Mouse (Mus musculus): ENCODE measurements around the gene 4930535I16Rik. TPM values are rescaled to one million over a fixed set of nuclear protein-coding genes. Genes with fewer than 3 reads are reported as not detected.
"Not testable (repeated sequence)": the region's sequence is repeated elsewhere in the genome, so short reads cannot be mapped to it uniquely, and the experiment has no call there.

4930535I16Rik gene
- not detected for total RNA-seq (2021)

DNA sequence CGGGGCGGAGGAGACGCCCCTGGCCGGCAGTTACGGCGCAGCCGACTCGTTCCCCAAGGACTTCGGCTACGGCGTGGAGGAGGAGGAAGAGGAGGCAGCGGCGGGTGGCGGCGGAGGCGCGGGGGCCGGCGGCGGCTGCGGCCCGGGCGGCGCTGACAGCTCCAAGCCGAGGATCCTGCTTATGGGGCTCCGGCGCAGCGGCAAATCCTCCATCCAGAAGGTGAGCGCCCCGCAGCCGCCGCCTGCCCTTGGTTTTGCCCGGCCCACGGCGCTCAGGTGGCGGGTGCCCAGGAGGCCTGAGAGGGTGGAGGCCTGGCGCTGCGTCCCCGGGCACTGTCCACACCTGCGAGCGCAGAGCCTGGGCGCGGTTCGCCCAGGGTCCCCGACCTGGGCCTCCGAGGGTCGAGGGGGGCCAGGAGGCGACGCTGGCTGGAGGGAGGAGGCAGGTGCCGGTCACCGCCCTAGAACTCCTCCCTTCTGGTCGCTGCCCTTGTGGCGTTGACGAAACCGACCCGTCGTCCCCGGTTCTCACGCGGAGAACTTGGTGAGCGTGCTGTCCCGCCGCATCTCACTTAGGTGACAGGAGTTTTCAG, at the start of gene 4930535I16Rik:
4930535I16Rik (minus strand) TSS at position 475 of the 593 bp plus-strand sequence.
- intact Hi-C loops (cut with DNase I): no loop called here
- peak; percentile 9 for DNase-seq (ENCODE audit: low spot score)

DNA sequence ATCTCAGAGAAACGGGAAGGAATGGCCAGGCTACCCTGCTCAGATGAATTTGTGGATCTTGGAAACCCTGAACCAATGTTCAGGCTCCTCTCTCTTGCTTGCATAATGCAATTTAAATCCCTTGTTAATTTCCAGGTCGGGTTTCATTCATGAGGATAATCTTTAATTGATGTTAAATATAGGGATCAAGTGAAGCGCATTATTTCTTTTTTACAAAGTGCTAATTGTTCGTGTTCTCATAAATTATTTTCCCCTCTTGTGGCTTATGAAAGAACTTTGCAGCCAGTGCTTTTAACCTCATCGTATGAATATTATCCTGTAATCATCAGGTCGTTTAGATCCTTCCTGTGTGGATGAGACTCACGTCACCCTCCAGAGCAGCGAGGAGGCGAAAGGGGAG, 44.9 kb upstream of the 4930535I16Rik start:
- intact Hi-C loops (cut with DNase I): no loop called here

DNA sequence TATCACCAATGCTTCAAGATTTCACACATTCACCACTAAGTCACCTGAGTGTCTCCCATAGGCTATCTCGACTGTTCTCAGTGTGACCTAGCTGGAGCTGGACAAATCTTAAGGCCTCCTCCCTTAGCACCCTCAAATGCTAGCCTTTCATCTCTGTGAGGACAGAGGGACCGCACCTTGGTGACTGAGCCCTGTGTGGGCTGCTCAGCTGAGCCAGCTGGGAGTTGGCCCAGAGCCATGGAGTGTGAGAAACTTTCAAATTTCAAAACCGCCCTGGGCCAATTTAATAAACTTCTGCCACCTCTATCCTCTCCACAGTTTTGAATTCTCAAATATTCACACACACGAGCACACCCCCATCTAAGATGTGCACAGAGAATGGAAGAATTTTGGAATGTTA, 43.1 kb upstream of the 4930535I16Rik start:
- intact Hi-C loops (cut with DNase I): loop anchor here (2.0 kb wide), 1 partner anchor 20 kb away; no protein-coding TSS in a partner anchor
- DNase-seq (ENCODE audit: low spot score): no peak

More for the DNA sequence above, 44.9 kb upstream of the 4930535I16Rik start:
- DNase-seq (ENCODE audit: low spot score): no peak

DNA sequence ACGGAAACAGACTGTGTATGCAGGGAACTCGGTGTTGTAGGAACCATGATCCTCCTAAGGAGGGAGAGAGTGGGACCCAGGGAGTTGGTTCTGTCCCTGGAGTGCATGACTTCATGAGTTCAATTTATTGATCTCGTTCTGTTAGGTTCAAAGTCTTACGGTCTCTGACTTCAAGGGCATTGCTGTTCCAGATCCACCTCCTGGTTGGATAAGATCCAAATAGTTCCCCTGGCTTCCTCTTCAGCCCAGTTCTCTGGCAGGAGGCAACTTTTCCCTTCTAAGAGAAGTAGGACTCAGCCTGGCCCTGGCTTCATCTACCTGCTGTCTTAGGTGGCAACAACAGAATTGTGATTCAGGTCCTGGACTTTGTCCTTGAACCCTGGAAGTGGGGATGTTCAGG, 40.1 kb upstream of the 4930535I16Rik start:
- DNase-seq (ENCODE audit: low spot score): no peak
- intact Hi-C loops (cut with DNase I): loop anchor here (5.0 kb wide), 2 partner anchors 704 to 719 kb away; no protein-coding TSS in a partner anchor

DNA sequence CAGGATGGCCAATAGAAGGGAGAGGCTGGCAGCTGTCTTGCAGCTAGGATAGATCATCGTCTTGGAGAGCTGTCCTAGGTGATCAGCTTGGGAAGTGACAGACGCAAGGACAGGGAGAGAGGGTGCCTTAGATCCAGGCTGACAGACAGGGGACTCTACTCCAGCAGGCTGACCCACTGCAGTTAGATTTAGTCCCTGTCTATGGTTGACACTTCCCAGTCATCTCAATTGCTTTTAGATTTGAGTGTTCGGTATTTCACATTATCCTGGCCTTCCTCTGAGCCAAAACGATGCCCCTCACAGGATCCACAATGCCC, 39.6 kb upstream of the 4930535I16Rik start:
- intact Hi-C loops (cut with DNase I): loop anchor here (5.0 kb wide), 2 partner anchors 705 to 720 kb away; no protein-coding TSS in a partner anchor
- no peak for DNase-seq (ENCODE audit: low spot score)

DNA sequence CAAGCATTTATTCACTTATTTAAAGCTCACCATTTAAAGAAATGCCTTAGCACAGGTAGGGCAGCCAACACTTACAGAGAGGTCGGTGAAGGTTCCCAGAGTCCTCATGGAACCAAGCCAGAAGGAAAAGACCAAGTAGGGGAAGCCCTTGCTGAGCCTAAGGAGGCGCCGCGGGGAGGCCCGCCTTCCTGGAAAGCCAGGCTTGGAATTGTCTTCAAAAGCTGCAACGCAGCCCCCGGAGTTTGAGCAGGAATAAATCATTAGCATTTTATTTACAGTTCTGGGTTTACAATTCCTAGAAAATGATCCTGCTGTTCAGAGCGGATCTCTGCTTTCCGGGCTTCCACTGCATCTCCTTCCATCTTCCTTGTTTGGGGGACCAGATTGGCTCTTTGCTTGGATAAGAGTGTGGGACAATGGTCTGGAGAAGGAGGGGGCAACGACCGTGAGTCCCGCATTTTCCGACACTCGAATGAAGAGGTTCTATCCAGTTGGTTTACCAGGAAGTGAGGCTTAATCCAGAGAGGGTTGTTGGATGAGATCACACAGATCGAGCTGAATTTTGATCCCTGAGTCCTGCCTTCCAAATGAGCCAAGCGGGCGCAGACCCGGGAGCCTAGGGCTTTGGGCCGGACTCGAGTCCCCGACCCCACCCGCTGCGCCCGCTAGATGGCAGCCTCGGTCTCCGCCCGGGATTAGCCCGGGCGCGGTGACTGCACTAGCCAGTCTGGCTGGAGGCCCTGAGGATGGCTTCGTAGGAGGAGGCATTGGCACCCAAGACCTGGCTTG, 39.1 kb upstream of the 4930535I16Rik start:
- DNase-seq (ENCODE audit: low spot score): peak; percentile 18

DNA sequence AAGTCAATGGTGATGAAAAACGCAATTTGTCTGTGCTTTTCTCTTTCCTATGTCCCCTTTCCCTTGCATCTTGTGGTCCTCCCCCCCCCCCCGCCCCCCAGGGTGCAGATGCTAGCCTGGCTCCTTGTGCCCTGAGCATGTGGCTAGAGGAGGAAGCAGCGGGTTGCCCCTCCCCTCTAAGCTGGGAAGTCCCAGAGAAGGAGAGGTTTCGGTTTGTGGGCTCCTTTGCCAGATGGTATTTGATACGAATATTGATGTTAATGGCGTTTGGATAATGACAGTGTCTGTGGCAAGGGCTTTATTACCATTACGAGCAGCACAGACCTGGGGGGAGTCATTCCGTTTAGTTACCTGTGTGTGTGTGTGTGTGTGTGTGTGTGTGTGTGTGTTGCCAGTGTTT, 34.2 kb upstream of the 4930535I16Rik start:
- intact Hi-C loops (cut with DNase I): no loop called here
- DNase-seq (ENCODE audit: low spot score): no peak

More for the DNA sequence above, 39.1 kb upstream of the 4930535I16Rik start:
- intact Hi-C loops (cut with DNase I): loop anchor here (5.0 kb wide), 2 partner anchors 705 to 720 kb away; no protein-coding TSS in a partner anchor

DNA sequence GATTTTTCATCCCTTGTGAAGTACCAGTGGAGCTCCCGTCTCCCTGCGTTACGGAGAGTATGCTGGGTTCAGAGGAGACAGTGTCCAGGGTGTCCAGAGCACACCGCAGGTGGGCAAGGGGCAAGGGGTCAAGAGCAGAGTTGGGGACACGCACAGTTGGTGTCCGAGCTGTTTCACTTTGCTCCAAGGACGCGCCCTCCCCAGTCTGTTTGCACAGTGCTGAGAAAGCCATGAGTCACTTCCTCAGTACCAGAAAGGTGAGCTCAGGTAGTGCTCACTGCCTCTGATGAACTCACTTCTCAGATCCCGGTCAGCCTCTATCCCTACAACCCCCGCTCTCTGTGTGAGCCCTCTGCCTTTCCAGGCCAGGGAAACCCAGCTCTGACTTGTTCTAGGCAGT, 31.8 kb upstream of the 4930535I16Rik start:
- DNase-seq (ENCODE audit: low spot score): no peak
- intact Hi-C loops (cut with DNase I): no loop called here

DNA sequence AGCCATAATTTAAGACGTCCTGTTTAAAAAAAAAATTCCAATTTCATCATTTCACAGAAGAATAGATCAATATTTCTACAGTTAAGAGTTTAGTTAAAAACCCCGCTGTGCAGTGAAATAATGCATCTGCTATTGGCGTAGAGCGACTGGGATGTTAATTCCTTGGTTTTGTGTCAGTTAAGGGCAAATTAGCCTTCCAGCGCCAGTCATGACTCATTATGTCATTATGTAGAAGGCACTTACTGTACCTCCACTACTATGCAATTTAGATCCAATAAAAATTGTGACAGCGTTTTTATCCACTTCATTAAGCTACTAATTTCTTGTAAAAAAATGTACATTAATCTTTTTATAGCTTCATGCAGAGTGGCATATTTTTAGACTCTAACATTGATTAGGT, 31.1 kb upstream of the 4930535I16Rik start:
- intact Hi-C loops (cut with DNase I): no loop called here
- no peak for DNase-seq (ENCODE audit: low spot score)

DNA sequence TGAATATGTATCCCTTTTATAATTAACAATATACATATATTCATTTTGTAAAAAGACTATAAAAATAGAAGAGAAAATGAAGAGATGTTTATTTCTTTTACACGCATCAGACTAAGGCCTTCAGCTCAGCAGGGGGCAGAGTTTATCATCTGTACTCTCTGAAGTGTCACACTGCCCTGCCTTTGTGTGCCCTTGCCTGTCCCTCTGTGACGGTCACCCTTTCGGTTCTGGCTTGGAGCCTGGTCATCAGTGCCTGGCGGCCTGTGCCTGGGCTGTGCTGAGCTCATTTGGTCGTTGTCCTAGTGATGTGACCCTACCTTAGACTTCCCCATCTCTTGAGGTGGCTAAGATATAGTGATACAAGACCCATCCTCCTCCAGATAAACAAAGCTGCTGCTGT, 29.3 kb upstream of the 4930535I16Rik start:
- DNase-seq (ENCODE audit: low spot score): no peak
- intact Hi-C loops (cut with DNase I): no loop called here

DNA sequence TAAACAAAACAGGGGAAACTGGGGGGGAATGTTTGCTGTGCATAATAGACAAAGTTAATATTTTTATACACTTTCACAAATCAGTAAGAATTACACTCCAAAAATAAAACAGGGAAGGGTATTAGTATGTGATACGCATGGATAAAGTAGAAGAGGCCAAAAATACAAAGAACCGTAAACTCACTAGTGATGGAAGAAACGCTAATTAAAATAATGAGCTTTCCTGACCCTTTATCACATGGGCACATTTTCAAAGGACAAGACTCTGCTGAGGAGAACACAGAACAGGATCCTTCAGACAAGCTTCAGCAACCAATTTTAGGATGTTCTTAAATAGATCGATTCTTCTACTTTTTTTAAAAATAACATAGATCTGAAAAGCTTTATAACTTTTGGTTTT, 28.9 kb upstream of the 4930535I16Rik start:
- DNase-seq (ENCODE audit: low spot score): no peak
- intact Hi-C loops (cut with DNase I): no loop called here

DNA sequence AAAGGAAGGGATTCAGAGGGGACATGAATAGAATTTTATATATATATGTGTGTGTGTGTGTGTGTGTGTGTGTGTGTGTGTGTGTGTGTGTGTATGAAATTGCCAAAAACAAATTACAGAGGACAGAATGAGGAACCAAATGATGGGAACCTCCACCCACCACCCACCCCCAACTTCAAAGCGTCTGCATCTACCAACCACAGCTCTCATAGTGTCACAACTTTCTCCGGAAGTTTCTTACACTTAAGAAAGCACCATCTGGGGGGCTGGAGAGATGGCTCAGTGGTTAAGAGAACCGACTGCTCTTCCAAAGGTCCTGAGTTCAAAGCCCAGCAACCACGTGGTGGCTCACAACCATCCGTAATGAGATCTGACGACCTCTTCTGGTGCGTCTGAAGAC, 23.1 kb upstream of the 4930535I16Rik start:
- intact Hi-C loops (cut with DNase I): loop anchor here (2.0 kb wide), 1 partner anchor 20 kb away; no protein-coding TSS in a partner anchor
- DNase-seq (ENCODE audit: low spot score): not testable (repeated sequence)

DNA sequence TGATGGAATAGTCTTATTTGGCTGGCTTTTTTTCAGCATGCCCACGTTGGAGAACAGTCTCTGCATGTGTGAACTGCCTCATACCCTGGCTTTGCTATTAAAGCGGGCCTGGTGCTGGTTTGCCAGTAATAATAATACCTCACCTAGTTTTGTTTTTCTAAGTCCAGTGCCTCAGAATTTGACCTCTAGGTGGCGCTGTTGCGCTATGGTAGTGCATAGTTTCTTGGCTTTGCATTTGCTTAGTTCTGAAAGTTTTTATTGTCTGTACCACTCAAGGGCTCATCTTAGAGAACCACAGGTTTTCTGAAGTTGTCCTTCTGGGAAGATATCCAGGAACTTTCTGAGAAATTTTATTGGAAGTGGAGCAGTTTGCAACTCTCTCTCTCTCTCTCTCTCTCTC, 22.0 kb upstream of the 4930535I16Rik start:
- intact Hi-C loops (cut with DNase I): loop anchor here (2.0 kb wide), 1 partner anchor 21 kb away; no protein-coding TSS in a partner anchor
- DNase-seq (ENCODE audit: low spot score): no peak

DNA sequence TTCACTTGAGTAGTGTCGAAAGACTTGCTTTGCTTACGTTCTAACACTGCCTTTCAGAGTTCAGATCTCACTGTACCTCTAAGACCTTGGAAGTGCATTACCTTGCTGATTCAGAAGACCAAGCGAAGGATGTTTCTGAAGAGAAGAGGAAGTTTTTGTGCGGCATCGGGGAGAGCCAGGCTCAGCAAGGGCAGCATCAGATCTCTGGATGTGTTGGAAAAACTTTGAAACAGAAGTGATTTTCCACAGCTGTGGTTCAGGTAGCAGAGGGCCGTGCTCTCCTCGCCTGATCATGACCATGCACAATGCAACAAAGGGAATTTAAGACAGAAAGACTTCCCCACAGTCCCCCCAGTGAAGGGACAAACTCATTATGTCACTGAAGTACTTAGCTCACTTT, 18.2 kb upstream of the 4930535I16Rik start:
- intact Hi-C loops (cut with DNase I): no loop called here
- DNase-seq (ENCODE audit: low spot score): no peak

DNA sequence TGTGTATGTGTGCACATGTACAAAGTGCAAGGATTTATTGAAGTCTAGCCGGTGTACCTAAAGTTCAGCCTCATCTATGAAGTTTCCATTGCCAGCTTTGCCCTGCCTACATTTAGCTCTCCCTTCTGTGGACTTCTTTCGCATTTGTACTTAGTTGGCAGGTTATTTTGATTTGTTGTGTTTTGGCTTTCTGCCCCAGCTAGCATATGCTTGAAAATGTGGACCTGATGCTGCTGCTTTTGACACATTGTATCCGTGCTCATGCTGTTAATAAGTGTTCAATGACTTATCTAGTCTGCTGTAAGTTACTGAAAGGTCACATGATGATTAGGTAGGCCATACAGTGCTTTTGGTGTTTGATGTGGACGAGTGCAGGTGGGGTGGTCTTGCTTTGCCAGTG, 16.5 kb upstream of the 4930535I16Rik start:
- DNase-seq (ENCODE audit: low spot score): no peak
- intact Hi-C loops (cut with DNase I): no loop called here

DNA sequence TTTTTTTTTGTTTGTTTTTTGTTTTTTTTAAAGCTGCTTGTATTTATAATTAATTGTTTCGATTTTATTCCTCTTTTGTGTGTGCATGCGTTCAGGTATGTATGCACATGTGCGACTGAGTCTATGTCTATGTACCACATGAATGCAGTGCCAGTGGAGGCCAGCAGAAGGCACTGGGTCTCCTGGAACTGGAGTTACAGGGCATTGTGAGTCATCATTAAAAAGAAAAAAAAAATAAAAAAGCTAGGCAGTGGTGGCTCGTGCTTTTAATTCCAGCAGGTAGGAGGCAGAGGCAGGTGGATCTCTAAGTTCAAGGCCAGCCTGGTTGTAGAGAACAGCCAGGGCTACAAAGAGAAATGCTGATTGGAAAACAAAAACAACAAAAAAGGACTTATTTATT, 12.2 kb upstream of the 4930535I16Rik start:
- intact Hi-C loops (cut with DNase I): no loop called here
- no peak for DNase-seq (ENCODE audit: low spot score)

DNA sequence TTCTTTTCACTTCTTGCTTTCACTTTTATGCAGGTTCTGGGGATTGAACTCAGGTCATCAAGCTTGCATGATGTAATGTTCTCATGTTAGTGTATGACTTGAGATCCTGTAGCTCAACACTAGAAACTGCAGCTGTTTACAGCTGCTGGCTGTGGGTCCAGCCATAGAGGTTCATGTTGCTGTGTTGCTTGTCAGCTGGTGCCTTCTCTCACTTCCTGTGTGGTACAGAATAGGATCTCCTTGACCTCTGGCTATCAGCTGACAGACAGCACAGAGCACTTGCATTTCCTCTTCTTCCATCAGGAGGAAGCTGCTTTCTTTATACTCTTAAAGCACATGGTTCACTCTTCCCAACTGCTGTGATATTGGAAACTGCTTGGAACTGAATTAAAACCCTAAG, 10.1 kb upstream of the 4930535I16Rik start:
- DNase-seq (ENCODE audit: low spot score): no peak
- intact Hi-C loops (cut with DNase I): no loop called here

DNA sequence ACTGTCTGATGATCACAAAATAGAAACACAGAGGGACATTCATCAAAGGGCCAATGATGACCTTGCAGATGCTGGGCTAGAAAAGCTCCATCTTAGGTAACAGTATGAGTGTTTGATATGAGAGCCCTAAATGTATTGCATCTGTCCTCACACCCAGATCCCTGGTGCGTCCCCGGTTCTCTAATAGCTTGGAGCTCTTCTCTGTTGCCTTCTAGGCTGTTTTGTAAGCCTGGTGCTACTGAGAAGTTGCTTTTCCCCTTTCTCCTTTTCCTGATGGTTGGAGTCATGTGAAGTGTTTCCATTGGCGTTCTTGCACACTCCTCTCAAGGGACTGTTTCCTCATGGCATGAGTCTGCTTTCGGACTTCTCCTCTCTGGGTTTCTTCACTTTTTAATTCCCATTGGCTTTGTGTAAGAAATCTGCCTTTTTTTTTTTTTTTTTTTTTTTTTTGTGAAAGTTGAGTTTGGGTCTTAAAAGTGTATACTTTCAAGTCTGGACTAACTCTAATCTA, 3.3 kb upstream of the 4930535I16Rik start:
- DNase-seq (ENCODE audit: low spot score): no peak
- intact Hi-C loops (cut with DNase I): no loop called here

DNA sequence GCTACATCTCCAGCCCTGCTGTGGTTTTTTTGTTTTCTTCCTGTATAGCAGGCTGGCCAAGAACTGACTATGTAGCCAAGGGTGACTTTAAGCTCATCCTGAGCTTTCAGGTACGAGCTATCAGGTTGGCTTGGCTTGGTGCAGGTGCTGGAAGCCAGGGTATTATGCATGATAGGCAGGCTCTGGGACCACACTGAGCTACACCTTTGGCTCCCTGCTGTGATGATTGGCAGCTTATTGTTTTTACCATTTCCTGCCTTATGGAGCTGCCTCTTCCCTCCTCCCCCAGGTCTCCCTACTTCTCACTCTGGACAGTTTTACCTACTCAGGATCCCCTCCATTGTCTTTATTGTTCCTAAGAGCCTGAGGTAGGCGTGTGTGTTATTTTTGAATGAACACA, 1.0 kb upstream of the 4930535I16Rik start:
- intact Hi-C loops (cut with DNase I): no loop called here
- DNase-seq (ENCODE audit: low spot score): no peak

DNA sequence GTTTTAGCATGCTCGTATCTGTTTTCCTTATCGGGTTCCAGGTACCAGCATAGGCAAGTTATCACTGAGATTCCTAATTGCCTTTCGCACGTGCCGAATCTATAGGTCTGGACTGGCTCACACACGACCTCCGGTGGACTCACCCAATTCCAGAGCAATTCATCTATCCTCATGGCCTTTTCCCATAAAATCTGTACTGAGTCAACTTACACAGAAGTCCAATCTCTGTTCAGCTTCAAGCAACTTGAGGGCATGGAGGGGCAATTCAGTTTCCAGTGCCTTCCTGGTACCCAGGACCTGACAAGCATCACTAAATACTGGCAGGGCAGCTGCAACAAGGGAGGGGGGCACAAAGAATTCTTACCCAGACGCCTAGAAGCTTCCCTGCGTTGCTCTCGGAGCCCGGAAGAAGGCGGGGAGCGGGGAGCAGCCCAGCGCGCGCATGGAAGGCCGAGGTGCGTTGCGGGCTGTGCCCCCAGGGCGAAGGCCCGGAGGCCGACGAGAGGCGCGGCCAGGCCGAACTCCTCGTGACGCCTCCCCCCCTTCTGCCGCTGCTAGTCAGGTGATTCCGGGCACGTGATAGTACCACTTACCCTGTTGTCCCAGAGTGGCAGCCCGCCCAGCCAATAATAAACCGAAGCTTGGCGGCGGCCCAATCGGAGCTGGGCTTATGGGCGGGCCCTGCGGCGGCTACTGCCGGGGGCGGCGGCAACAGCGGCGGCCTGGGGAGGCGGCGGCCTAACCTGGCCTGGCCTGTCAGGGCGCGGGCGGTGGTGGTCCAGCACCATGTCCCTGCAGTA, 874 bp downstream of the 4930535I16Rik start, which contains the start of gene Rragc:
Rragc (plus strand) TSS at position 699 of the 800 bp plus-strand sequence.
- peak; percentile 100 for DNase-seq (ENCODE audit: low spot score)
- intact Hi-C loops (cut with DNase I): no loop called here

Data from heart, postnatal 25 days (tissue).